Mouse (Mus musculus): Measurements from ENCODE around the gene Olfr102.

The Olfr102 gene

DNA sequence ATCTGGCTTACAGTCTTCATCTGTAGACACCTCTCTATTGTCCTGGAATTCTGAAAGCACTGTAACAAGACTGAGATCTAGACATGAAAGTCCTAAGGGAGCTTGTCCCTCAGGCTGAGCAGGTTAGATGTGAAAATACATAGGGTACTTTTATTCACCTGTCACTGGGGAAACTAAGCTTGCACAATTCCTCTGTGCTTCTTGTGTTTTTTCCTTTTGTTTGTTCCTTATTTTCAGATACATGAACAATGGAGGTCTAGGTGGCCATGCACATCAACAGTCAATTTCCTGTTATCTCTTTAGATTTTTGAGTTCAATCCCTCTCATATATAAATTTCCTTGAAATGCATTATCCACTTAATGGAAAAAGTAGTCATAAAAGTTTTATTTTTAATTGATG, at the start of gene Olfr102:
Gene Olfr102, minus strand, starts transcription at position 101 of the 400 bp plus-strand sequence.
- DNase-seq (ENCODE audit: low read depth, low spot score): no peak

DNA sequence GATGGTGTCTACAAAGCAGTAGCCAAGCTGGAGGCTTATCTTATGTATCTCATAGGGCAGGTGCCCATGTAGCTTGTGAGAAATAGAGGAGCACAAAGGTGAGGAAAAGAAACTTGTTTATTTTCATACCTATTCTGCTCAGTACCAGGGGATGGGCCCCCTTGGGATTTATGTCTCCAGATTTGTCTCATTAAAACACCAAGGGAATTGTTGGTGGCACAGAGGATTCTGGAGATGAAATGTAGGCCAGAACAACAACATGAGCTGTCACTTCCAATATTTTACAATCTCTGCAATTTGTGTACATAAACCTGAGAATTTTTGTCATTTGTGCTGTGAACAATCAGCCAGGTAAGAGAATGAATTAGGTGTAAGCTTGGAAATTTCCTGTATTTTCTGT, 42.4 kb upstream of the Olfr102 start, which contains the start of gene Olfr104-ps:
Gene Olfr104-ps, plus strand, starts transcription at position 301 of the 400 bp plus-strand sequence.
- DNase-seq (ENCODE audit: low read depth, low spot score): no peak

DNA sequence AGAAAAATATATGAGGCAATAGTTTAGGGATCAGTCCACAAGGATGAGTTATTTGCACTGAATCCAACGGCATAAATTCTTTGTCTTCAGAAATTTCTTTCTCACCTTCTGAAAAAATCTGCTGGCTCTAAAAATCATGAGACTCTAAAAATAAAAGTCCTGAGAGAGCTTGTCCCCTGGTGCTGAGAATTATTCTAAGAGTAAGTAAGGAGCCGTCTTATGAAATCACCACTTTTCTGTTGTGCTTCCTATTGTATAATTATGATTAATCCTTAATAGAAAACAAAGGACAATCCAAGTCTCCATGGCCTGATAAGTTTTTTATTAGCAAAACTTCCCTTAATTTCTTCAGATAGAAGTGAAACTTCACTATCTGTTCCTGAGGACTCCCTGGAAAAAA, 22.7 kb upstream of the Olfr102 start, which contains the start of gene Olfr103:
Gene Olfr103, minus strand, starts transcription at position 101 of the 400 bp plus-strand sequence.
- DNase-seq (ENCODE audit: low read depth, low spot score): no peak

DNA sequence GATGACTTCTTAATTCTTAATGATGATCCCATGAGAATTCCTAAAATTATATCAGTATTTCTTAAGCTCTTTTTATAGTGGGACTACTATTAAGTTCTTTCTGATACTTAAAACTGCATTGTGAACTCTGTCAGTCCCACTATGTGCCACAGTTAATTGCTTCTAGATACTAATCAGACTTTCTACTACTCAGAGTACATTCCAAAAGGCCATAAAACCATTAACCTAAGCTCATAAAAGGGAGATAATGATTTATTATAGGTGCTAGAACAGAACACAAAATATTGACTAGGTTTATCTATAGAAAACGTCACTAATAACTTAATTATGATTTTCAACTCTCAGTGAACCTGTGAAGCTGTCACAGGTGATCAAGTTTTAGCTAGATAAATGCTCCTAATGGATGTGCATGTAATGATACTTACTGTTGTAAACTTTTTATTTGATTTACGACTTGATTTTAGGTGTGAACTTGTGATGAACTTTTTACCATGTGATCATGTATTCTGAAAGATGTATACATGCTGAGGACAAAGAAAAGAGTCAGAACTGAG, 6.6 kb downstream of the Olfr102 start:
- no peak for DNase-seq (ENCODE audit: low read depth, low spot score)

DNA sequence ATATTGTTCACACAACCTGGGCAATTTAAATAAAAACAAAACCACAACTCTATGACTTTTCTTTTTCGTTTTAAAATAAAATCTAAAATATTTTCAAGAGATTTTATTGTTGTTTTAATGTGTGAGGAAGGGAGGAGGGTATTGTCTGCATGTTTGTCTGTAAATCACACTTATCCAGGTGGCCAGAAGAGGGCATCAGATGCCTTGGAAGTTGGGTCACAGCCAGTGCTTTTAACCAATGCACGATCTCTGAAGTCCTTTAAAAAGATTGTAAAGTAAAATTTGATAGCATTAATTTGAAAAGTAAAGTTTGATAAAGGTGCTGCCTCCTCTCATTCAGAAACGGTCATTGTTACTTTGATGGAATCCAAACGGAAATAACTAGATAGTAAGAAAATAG, 8.4 kb downstream of the Olfr102 start:
- no peak for DNase-seq (ENCODE audit: low read depth, low spot score)

DNA sequence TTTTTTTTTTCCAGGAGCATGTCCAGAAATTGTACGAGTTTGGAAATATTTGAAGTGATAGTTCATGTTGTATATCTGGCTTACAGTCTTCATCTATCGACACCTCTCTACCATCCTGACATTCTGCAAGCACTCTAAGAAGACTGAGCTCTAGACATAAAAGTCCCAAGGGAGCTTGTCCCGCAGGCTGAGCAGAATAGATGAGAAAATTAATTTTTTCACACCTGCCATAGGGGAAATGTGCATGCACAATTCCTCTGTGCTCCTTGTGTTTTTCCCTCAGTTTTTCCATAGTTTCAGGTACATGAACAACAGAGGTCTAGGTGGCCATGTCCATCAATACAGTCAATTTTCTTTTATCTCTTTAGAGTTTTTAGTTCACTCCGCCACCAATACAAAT, 12.6 kb downstream of the Olfr102 start, which contains the start of gene Olfr101:
Gene Olfr101, minus strand, starts transcription at position 101 of the 400 bp plus-strand sequence.
- no peak for DNase-seq (ENCODE audit: low read depth, low spot score)

DNA sequence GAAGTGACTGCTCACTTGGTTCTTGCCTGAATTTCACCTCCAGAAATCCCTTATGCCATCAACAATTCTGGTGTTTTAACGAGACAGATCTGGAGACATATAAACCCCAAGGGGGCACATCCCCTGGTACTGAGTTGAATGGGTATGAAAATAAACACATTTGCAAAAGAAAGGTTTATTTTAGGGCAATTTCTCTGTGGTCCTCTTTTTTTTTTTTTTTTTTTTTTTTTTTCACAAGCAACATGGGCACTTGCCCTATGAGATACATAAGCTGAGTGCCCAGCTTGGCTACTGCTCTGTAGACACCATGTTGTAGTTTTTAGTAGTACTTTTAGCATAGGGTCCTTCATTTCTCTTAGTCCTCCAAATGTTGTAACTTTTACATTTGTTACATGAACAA, 33.5 kb downstream of the Olfr102 start, which contains the start of gene Olfr99:
Gene Olfr99, minus strand, starts transcription at position 101 of the 400 bp plus-strand sequence.
- DNase-seq (ENCODE audit: low read depth, low spot score): no peak

DNA sequence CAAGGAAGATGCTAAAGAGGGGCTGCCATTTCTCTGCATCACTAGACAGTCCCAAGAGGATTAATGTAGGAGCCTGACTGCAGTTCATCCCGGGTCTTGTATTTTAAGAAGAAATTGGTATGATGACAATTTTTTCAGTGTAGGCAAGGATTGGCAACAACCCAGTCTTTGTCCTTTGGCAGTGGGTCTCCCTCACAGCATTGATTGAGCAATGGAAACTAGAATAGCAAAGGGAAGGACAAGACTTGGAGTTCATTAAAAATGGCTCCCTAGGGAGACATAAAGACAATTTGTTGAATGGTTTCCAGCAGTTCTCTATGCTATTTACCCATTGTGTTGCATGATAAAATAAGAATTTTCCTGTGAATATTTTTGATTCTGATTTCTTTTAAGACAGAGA, 36.5 kb downstream of the Olfr102 start:
- no peak for DNase-seq (ENCODE audit: low read depth, low spot score)

DNA sequence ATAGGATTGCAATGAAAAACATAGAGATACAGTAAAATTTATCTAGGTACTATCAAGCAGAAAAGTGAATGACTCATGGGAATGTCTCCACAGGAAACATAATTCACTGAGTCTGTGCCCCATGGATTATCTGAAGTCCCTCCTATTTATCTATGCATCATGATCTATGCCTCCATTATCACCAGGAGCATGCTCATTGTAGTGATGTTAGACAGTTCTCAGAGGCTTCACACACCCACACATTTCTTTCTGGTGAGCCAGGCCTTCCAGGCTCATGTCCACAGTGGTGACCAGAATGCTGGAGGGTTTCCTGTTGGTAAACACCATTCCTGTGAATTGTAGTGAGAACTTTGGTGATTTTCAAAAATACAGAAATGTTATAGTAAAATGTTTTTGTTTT, 40.3 kb downstream of the Olfr102 start:
- no peak for DNase-seq (ENCODE audit: low read depth, low spot score)

DNA sequence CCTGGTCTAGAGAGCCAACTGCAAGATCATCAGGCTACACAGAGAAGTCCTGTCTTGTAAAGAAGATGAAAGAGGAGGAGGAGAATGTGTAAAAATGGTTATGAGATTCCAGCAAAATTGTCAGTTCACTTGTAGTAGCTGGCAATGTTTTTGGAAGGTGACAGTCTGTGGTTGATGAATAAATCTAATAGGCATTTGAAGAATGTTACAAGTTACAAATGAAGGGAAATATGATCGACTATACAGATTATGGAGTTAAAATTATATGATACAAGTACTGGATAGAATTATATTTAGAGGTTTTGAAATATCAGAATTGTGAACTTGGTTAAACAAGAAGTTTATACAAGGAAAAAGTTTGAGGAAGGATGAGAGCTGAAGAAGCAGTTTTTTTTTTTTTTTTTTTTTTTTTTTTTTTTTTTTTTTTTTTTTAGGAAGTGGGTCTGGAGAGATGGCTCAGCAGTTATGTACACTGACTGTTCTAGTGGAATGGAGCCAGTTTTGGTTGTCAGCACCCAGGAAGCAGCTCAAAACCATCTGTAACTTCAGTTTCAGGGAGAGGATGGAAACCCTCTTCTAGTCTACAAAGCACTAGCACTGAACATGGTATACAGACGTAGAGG, 41.1 kb downstream of the Olfr102 start:
- DNase-seq (ENCODE audit: low read depth, low spot score): no peak

DNA sequence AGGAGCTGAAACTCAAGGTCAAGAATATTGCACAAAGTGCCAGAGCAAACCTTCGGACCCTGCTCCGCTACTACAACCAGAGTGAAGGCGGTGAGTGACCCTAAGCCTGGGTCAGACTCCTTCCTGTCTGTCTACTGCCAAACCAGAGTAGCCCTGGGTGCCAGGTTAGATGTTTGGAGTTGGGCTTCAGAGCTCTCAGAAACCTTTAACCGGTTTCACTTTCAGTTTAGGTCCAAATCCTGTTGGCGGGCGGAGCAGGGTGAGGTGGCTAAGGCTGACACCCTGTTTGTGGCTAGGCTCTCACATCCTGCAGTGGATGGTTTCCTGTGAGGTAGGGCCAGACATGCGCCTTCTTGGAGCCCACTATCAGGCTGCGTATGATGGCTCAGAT, 46.2 kb downstream of the Olfr102 start:
- DNase-seq (ENCODE audit: low read depth, low spot score): peak; percentile 90

DNA sequence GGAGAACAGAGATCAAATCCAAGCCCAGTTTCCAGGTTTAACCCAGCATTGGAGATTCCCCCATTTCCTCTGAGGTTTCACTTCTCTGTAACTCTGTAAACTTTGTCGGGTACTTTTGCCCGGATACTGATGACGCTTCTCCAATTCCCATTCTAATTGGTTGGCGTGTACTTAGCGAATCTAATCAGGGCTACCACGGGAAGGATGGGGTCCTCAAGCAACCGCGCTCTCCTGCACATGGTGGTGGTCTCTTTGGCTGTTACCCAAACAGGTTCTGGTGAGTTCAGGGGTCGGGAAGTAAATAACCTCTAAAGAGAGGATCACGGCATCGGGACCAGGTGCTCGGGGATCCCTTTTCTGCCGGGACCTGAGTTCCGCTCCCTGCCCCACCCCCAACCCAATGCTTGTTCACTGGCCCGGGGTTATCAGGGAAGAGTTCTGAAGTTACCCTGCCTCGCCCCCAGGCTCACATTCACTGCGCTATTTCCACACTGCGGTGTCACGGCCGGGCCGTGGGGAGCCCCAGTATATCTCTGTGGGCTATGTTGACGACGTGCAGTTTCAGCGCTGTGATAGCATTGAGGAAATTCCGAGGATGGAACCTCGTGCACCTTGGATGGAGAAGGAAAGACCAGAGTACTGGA, 46.7 kb downstream of the Olfr102 start, which contains the start of gene H2-M3:
Gene H2-M3, plus strand, starts transcription at position 163 of the 644 bp plus-strand sequence.
- DNase-seq (ENCODE audit: low read depth, low spot score): peak; percentile 95

DNA sequence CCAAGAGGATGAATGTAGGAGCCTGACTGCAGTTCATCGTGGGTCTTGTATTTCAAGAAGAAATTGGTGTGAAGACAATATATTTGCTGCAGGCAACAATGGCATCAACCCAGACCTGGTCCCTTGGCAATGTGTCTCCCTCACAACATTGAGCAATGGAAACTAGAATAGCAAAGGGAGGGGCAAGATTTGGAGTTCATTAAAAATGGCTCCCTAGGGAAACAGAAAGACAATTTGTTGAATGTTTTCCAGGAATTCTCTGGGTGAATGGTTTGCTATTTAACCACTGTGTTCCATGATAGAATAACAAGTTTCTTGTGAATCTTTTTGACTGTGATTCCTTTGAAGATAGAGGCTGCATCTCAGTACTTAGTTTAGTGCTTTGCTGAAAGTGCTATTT, 53.2 kb downstream of the Olfr102 start, which contains the start of gene Olfr98:
Gene Olfr98, minus strand, starts transcription at position 124 of the 400 bp plus-strand sequence.
- no peak for DNase-seq (ENCODE audit: low read depth, low spot score)

All from CD4-positive, CD25-positive, alpha-beta regulatory T cell, adult 2 months (primary cell).